22 mouse cellular contexts compared by ENCODE assay signal in genomic region chr6:84229739-84230138, GRCm38 (mm10).
DNase-seq lines count a peak whose midpoint lies in the region; ATAC-seq and TF ChIP-seq lines count a peak whose summit lies in the region.
"Had no signal": no experiment of that assay in that cellular context is flagged by ENCODE, and none has a peak within 500 bp of the region (broad histone marks: within the 10 kb centered on the region; RNA-seq: fewer than 3 reads in every experiment).

No protein-coding gene starts in this region.

- no peak for TF ChIP-seq POLR2A in cerebellum, adult 2 months (IDR thresholded peaks at IDR 0.05; ENCODE audit: borderline replicate concordance, insufficient read depth, low read length)
- TF ChIP-seq POLR2A in brain, embryonic 14.5 days (IDR thresholded peaks at IDR 0.05; ENCODE audit: borderline replicate concordance, extremely low read depth, insufficient read depth, insufficient read length, poor library complexity, severe bottlenecking): no peak

- H3K4me2 ChIP-seq in kidney, embryonic 15.5 days: no peak overlapping the region
- H3K4me2 ChIP-seq in limb, embryonic 11.5 days (ENCODE audit: low read depth, severe bottlenecking): no peak overlapping the region
- H3K4me2 ChIP-seq: forebrain, embryonic 12.5 days; hindbrain, embryonic 15.5 days; liver, embryonic 13.5 days; midbrain, embryonic 15.5 days; neural tube, embryonic 12.5 days had no signal

- ATAC-seq in kidney, embryonic 15.5 days (replicated peaks; ENCODE audit: low FRiP score): peak; percentile 50; the same call in 1 of the 2 replicates
- peak; percentile 65 for ATAC-seq in limb, embryonic 11.5 days (ENCODE audit: insufficient number of reproducible peaks, low FRiP score, low TSS enrichment, low read depth)
- ATAC-seq in megakaryocyte progenitor cell, adult 5-6 weeks (replicated peaks; ENCODE audit: poor library complexity): no peak
- ATAC-seq: activated CD4-positive, CD25-positive, alpha-beta regulatory T cell, adult 4 months; midbrain, embryonic 15.5 days had no signal

- no peak overlapping the region for H3K27ac ChIP-seq in cerebellum, adult 2 months (ENCODE audit: insufficient read depth, low read length)
- no peak overlapping the region for H3K27ac ChIP-seq in kidney, embryonic 15.5 days
- peak overlapping the region; percentile 81 for H3K27ac ChIP-seq in limb, embryonic 11.5 days (replicated peaks; ENCODE audit: low read depth, low read length)
- H3K27ac ChIP-seq: forebrain, embryonic 12.5 days; hindbrain, embryonic 15.5 days; left cerebral cortex, adult 2 months; liver, embryonic 13.5 days; midbrain, embryonic 15.5 days; neural tube, embryonic 12.5 days had no signal

- peak; percentile 39 to 57 for DNase-seq in cerebellum, postnatal 10 days
- no peak for DNase-seq in cerebellum, adult 2 months
- no peak for DNase-seq in kidney, postnatal 10 days
- peak; percentile 4 for DNase-seq in brain, embryonic 14.5 days (ENCODE audit: low read depth)
- DNase-seq in limb, embryonic 11.5 days (ENCODE audit: low spot score): peak; percentile 83
- DNase-seq: adrenal gland, postnatal 10 days; cerebellum, adult 8-10 months; gastrocnemius, postnatal 14 days; kidney, adult 9 months; kidney, postnatal 36 days; liver, embryonic 13.5 days; lung, adult 2 months; lung, postnatal 14 days; thymus, postnatal 25 days had no signal

- no peak overlapping the region for H3K9ac ChIP-seq in kidney, embryonic 15.5 days
- H3K9ac ChIP-seq in limb, embryonic 11.5 days (ENCODE audit: low read length): 0 out of 2 replicates have a peak overlapping the region, but pooled peaks have one; percentile 27
- H3K9ac ChIP-seq: forebrain, embryonic 12.5 days; hindbrain, embryonic 15.5 days; liver, embryonic 13.5 days; midbrain, embryonic 15.5 days; neural tube, embryonic 12.5 days had no signal

- WGBS in cerebellum, adult 2 months: 71% methylated on average over 7 of the region's 7 CpGs
- WGBS in kidney, embryonic 15.5 days: 53% methylated on average over 7 of the region's 7 CpGs
- 18% methylated on average over 7 of the region's 7 CpGs for WGBS in limb, embryonic 11.5 days

- no peaks in the 10 kb centered on the region for H3K9me3 ChIP-seq in kidney, embryonic 15.5 days (replicated peaks)
- H3K9me3 ChIP-seq in limb, embryonic 11.5 days (ENCODE audit: control insufficient read depth, low read length): no peaks in the 10 kb centered on the region
- H3K9me3 ChIP-seq: forebrain, embryonic 12.5 days; hindbrain, embryonic 15.5 days; liver, embryonic 13.5 days; midbrain, embryonic 15.5 days; neural tube, embryonic 12.5 days had no signal

- no peak overlapping the region for H3K4me3 ChIP-seq in cerebellum, adult 2 months (replicated peaks; ENCODE audit: insufficient read depth, low read depth, low read length)
- no peak overlapping the region for H3K4me3 ChIP-seq in kidney, embryonic 15.5 days (replicated peaks)
- H3K4me3 ChIP-seq in limb, embryonic 11.5 days (ENCODE audit: low read depth, low read length): no peak overlapping the region
- H3K4me3 ChIP-seq: forebrain, embryonic 12.5 days; hindbrain, embryonic 15.5 days; left cerebral cortex, adult 2 months; liver, embryonic 13.5 days; midbrain, embryonic 15.5 days; neural tube, embryonic 12.5 days had no signal

- no peaks in the 10 kb centered on the region for H3K36me3 ChIP-seq in kidney, embryonic 15.5 days
- no peaks in the 10 kb centered on the region for H3K36me3 ChIP-seq in limb, embryonic 11.5 days (ENCODE audit: control insufficient read depth, insufficient read depth, low read length)
- H3K36me3 ChIP-seq: forebrain, embryonic 12.5 days; hindbrain, embryonic 15.5 days; liver, embryonic 13.5 days; midbrain, embryonic 15.5 days; neural tube, embryonic 12.5 days had no signal

- H3K4me1 ChIP-seq in cerebellum, adult 2 months (ENCODE audit: control insufficient read depth, insufficient read depth, low read length): peaks cover 28% of the 10 kb centered on the region
- peaks cover 17% of the 10 kb centered on the region for H3K4me1 ChIP-seq in kidney, embryonic 15.5 days
- peaks cover 75% of the 10 kb centered on the region for H3K4me1 ChIP-seq in limb, embryonic 11.5 days (ENCODE audit: control insufficient read depth, insufficient read depth, low read length)
- H3K4me1 ChIP-seq: liver, embryonic 13.5 days had no signal

- TF ChIP-seq CTCF in cerebellum, adult 2 months (IDR thresholded peaks at IDR 0.05; ENCODE audit: borderline replicate concordance, insufficient read depth, low read depth, low read length): no peak
- TF ChIP-seq CTCF in brain, embryonic 14.5 days (IDR thresholded peaks at IDR 0.05; ENCODE audit: borderline replicate concordance, extremely low read depth, insufficient read depth, insufficient read length): no peak

- H3K27me3 ChIP-seq in cerebellum, adult 2 months (ENCODE audit: control insufficient read depth, insufficient read depth, low read length): no peaks in the 10 kb centered on the region
- H3K27me3 ChIP-seq in kidney, embryonic 15.5 days: peaks cover 3% of the 10 kb centered on the region; the same call in 1 of the 2 replicates
- no peaks in the 10 kb centered on the region for H3K27me3 ChIP-seq in limb, embryonic 11.5 days (ENCODE audit: control insufficient read depth, insufficient read depth, low read length)
- H3K27me3 ChIP-seq: forebrain, embryonic 12.5 days; hindbrain, embryonic 15.5 days; liver, embryonic 13.5 days; midbrain, embryonic 15.5 days; neural tube, embryonic 12.5 days had no signal

Comparison
In these comparisons a context has a peak if more than half of its experiments do, and no peak if none do; other contexts are left out.
1. DNase-seq: peak in cerebellum, postnatal 10 days (2 of 2), brain, embryonic 14.5 days (single experiment) and limb, embryonic 11.5 days (single experiment); none in cerebellum, adult 2 months (0 of 2) and kidney, postnatal 10 days (single experiment).